Mouse (Mus musculus) spleen, embryonic (tissue): ENCODE results near the gene Adgrb2.

ENCODE experiments used
- CTCF ChIA-PET: fragments of 350-600 bp; sonication (Branson Sonifier 250); formaldehyde crosslinking; loops from one replicate; lab custom pipeline; 2022; lab: Charles Lee

The Adgrb2 gene

DNA sequence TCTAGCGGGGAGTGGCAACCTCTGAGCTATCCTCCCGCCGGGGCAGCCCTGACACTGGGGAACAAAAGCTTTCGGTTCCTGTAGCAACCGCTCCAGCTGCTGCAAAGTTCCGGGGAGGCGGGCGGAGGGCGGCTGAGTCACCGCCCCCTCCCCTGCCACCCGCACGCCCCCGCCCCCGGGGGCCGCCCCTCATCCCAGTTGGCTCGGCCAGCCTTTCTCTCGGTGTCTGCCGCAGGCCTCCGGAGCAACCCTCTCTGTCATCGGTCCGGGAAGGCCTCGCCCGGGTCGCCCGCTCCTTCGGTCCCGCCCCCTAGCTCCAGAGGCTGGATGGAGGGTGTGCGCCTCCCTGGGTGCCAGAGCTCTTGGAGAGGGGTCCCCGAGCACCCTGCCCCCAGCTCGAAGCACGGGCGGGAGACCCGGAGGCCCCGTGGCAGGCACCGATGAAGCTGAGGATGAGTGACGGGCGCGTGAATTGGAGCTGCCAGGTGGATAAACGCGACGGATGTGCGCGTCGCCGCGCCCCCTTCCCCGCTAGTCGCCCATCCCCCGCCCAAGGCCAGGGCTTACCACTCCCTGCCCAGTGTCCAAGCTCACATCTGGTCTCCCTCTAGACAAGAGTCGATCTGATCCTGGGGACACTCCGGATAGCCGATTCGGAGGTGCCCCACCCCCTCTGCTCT lies 3.3 kb downstream of the Adgrb2 start:
- CTCF ChIA-PET: no interaction called here

DNA sequence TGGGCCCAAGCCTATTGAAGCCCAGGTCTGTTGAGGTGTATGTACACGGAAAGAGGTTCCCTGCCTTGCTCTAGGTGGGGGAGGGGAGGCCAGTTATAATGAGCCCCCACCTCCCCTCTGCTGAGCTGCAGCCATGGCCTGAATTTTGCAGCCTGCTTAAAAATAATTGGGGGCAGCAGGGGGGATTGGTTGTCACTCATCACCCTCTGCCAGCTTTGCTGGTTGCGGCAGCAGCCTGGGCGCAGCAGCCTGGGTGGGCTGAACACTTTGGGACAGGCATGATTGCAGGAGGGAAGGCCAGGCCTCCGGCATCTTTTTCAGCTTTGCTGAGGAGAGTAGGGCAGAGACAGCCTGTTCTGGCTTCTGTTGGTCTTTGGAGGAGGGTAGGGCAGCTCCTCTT lies 5.3 kb downstream of the Adgrb2 start:
- CTCF ChIA-PET: no interaction called here

DNA sequence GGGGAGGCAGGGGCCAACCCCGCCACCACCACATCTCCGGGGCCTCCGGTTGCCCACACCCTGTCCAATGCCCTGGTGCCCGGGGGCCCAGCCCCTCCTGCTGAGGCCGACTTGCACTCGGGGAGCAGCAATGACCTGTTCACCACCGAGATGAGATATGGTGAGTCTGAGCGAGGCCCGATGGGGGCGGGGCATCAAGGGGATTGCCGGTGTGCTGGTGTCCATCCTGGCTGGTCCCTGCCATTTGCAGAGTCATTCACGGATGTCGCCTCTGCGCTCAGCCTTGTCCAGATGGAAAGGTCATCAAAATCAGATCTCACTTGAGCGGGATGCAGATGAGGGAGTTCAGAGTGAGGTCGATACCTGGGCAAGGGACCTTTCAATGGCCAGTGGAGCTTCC lies 8.1 kb downstream of the Adgrb2 start:
- CTCF ChIA-PET: no interaction called here

DNA sequence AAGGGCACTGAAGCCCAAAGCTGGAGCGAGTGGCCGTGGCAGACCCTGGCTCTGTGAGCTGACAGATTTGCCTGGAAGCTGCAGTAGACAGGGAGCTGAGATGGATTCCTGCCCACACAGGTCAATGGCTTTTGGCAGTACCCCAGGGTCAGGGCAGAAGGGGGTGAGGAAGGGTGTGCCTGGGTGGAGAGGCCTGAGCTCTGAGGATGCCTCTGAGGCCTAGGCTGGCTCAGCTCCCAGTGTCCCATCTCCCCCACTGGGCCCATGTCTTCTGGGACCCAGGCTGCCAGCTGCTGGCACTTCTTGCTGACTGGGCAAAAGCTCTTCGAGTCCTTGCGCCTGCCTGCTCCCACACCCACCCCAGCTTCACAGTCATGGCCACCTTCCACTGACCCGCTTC lies 8.5 kb downstream of the Adgrb2 start:
- CTCF ChIA-PET: no interaction called here

DNA sequence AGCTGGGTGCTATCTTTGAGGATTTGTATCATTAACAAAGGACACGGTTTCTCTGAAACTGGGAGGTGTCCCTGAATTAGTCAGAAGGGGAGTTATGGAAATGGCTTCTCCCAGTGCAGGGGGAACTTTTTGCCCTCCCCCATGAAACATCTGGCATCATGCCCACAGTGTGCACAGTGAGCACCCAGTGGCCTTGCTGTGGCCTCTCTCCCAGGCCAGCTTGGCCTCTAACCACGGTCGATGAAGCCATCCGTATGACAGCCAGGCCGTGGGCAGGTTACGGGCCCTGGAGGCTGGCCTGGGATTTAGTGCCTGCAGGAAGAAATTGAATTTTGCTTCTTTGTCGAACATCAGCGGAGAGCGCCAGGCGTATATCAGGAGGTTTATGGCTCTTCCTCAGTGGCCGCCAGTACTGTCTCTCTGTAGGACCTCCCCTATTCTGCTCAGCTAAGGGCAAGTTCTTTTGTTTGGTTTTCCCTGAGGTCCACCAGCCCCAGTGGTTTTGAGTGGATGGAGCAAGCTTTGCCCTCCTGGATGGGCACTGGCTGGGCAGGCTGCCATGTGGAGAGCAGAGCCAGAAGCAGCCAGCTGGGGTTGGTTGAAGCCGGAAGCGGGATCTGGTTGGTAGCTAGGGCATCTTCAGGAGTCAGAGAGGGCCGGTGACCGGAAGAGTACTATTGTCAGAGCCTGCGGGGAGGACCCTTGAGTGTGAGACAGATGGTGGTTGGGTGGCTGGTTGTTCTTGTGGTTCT lies 9.4 kb downstream of the Adgrb2 start:
- CTCF ChIA-PET: interaction anchor here (0.6 kb wide), 1 partner anchor 446 kb away, joined by 3 read pairs; no protein-coding TSS in a partner anchor

DNA sequence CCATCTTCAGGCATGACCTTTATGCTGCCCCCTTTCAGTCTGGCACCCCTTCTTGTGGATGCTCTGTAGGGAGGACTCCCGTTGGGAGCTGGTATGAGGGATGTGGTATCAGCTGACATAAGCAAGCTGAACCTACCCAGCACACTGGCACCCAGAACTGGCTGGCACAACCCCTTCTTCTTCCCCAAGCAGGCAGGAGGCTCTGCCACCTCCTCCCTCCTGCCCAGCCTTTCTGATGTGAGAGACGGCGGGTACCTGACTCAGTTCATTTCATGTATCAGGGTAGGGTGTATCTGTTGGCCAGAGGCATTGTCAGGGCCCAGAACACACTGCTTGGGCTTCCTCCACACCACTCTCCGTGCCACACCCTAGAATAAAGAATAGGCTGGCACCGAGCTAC lies 10.1 kb downstream of the Adgrb2 start:
- CTCF ChIA-PET: interaction anchor here (0.6 kb wide), 1 partner anchor 447 kb away, joined by 3 read pairs; no protein-coding TSS in a partner anchor

DNA sequence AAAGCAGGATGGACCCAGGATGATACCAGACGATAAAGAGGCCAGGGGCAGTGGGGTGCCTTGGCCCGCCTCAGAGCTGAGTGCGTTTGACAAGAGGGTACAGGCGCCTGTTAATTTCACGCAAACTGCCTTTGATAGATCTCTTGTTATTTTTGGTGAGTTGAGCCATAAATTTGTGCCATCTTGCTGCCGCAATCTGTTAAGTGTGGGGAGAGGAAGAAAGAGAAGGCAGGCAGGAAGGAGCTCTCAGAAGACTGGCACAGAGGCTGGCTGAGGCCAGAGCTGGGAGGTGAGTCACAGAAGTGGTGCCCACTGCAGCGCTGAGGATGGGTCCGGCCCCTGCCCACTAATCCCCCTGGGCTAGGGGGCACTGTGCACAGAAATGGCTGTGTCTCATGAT lies 10.6 kb downstream of the Adgrb2 start:
- CTCF ChIA-PET: no interaction called here

DNA sequence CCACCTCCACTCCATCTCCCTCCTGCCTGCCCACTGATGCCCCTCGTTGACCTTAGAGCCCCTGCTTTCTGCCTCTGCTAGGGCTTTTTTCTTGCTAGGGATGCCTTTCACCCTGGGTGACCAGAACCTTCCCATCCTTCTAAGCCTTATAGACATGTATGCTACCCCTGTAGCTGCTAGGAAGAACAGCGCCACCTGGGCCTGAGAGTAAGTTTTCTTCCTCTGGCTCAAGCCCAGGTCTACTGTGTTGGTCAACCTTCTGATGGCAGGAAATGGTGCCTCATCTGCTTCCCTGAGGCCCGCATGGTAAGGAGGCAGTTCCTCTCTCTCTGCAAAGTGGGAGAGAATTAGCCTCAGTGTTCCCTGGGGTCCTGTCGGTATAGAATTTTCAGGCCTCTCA lies 11.3 kb downstream of the Adgrb2 start:
- CTCF ChIA-PET: no interaction called here

DNA sequence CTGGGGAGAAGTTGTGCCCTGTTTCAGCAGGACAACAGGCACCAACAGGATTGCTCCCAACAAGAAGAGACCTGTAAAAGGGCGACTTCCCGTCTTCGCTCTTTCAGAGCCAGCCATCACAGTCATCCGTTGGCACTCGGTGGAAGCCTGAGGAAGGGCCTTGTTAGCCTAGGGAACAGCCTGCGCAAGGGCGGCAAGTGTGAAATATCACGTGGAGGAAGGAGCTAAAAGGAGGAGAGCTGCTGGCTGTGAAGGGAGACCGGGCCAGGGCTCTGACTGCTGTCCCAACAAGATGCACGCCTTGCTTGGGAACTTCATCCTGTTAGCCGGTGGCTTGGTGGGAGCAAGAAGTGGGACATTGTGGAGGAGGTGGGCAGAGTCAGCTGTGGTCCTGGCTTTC lies 13.5 kb downstream of the Adgrb2 start:
- CTCF ChIA-PET: no interaction called here

DNA sequence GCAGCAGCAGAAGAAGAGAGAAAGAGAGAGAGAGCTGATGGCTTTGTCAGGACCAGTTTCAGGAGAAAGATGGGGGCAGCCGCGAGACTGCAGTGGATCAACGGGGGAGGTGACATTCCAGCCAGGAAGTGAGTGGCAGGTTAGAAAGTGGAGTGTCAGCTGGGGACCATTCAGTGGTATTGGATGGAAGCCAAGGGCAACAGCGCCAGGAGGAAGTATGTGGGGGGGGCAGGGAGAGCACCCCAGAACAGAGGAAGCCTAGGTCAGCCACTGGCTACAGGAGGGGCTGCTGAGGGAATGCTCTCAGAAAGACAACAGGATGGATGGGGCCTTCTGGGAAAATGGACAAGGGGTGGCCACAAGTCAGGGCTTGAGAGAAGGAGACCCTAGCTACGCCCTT lies 17.0 kb downstream of the Adgrb2 start:
- CTCF ChIA-PET: no interaction called here

DNA sequence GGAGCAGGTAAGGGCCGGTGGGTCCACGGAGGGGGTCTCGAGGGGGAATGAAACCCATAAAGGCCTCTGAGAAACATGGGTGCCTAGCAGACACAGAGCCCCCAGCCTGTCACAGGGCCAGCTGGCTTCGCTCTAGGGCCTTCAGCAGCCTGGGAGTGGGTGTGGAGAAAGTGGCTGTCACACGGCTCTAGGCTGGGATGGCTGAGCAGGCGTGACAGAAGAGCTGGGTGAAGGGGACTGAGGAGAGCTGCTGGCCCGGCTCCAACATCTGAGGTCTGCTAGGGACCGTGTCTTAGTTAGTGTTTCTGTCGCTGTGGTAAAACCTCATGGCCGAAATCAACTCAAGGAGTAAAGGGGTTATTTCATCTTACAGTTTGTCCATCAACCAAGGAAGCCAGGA lies 17.5 kb downstream of the Adgrb2 start:
- CTCF ChIA-PET: no interaction called here

DNA sequence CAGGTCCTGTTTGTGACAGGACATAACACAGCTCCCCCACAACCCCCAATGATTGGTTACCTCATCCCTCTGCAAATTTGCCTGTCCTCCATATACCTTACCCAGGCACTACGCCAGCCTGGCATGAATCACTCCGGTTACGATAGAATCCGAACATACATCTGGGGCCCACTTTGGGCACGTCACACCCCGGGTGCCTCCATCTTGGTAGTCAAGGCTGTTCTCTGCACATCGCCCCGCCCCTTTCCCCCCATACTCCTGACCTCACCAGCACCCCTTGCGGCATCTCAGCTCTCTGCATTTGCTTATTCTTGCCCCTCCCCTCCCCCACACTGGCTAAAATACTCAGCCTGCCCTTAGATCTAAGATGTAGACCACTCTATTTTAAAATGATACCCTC lies 20.9 kb downstream of the Adgrb2 start:
- CTCF ChIA-PET: no interaction called here

DNA sequence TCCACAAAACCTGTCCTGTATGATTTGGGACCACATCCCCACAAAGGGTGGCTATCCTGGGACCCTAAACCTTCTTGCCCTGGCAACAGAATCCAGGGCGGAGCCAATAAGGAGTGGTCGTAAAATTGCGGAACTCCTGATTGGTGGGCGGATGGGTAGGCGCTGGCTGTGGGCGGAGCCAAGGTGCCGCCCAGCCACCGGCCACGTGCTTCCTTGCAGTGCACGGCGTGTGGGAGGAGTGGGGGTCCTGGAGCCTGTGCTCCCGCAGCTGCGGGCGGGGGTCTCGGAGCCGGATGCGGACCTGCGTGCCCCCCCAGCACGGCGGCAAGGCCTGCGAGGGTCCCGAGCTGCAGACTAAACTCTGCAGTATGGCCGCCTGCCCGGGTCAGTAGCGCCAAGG lies 21.9 kb downstream of the Adgrb2 start:
- CTCF ChIA-PET: no interaction called here

DNA sequence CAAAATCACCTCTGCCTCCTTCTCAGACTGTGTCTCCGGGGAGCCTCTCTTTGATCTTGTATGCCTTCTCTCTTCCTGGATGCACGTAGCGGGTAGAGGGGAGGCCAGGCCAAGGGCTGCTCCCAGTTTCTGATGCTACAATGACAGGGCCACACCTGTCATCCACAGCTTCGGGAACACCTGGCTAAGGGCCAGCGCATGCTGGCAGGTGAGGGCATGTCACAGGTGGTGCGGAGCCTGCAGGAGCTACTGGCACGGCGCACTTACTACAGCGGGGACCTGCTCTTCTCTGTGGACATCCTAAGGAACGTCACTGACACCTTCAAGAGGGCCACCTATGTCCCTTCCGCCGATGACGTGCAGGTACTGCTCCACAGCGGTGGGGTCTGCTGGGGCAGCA lies 24.4 kb downstream of the Adgrb2 start:
- CTCF ChIA-PET: no interaction called here

DNA sequence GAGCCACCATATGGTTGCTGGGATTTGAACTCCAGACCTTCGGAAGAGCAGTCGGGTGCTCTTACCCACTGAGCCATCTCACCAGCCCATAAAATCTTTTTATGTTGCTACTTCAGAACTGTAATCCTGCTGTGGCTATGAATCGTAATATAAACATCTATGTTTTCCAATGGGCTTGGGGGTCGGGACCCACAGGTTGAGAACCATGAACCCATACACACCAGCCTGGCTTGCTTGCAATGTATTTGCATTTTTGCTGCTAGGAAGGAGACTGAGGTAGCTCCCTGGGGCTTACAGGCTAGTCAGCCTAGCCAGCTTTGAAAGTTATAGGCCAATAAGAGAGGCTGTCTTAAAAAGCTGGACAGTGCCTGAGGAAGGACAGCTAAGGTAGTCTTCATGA lies 26.1 kb downstream of the Adgrb2 start:
- CTCF ChIA-PET: no interaction called here

DNA sequence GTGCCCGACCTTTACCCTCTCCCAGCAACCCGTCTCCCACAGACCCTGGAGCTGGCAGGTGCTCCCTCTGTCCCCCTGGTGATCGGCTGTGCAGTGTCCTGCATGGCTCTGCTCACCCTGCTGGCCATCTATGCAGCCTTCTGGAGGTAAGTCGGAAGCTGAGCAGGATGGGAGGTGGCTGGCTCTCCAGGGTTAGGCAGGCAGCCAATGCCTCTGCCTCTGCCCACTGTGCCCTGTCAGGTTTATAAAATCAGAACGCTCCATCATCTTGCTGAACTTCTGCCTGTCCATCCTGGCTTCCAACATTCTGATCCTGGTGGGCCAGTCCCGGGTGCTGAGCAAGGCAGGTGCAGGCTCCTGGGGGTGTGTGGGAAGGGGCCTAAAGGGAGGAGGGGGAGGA lies 27.6 kb downstream of the Adgrb2 start:
- CTCF ChIA-PET: no interaction called here

DNA sequence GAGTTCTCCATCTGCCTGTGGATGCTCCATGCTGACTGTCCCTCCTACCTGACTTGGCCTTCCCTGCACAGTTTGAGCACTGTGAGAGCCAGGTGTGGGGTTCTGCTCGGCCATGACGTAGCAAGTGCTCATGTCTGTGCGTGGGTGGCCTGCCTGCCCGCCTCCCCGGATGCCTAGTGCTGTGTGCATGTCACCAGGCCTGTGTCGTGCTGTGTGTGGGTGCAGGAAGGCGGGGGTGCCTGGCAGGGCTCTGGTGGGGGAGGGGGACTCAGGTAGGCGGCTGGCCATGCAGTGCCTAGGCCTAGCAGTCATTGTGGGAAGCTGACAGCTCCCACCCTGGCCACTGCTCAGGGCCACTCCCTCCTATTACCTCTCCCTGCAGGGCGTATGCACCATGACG lies 28.4 kb downstream of the Adgrb2 start:
- CTCF ChIA-PET: no interaction called here

DNA sequence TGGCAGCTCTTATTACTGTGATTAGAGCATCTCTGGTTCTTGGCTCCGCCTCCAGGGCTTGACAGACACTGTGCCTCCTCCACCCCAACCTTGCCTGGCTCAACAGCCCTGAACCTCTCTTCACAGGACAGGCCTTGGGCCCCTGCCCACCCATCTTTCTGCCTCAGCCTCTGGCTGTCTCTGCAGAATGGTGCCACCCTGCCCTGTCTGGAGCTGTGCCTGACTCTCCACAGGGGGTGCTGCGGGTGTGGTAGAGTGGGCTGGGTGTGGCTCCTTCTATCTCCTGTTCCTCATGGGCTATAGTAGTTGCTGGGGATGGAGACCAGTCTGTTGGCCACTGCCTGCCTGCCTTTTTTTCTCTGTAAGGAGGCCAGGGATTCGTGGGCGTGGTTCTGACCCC lies 31.3 kb downstream of the Adgrb2 start:
- CTCF ChIA-PET: interaction anchor here (0.5 kb wide), 1 partner anchor 1048 kb away, joined by 3 read pairs; no protein-coding TSS in a partner anchor

DNA sequence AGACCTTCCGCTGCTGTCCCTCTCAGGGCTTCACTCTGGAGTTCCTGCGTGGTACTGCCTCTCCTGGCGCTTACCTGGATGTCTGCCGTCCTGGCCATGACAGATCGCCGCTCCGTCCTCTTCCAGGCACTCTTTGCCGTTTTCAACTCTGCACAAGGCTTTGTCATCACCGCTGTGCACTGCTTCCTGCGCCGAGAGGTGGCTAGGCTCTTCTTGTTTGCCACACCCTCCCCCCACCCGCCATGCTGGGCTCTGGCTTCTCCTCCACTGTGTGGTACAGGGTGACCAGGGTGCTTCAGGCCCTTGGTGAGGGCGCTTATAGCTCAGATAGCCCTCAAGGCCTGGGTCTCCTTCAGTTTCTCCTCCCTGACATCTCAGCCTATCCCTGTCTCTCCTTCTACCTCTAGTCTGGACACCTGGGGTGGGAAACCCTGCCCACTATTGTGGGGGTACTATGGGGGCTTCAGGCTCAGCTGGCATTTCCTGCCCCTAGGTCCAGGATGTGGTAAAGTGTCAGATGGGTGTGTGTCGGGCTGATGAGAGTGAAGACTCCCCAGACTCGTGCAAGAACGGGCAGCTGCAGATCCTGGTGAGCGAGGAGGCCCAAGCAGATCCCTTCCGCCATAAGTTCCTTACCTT lies 32.5 kb downstream of the Adgrb2 start:
- CTCF ChIA-PET: interaction anchor here (0.6 kb wide), 1 partner anchor 14 kb away, joined by 8 read pairs; no protein-coding TSS in a partner anchor

DNA sequence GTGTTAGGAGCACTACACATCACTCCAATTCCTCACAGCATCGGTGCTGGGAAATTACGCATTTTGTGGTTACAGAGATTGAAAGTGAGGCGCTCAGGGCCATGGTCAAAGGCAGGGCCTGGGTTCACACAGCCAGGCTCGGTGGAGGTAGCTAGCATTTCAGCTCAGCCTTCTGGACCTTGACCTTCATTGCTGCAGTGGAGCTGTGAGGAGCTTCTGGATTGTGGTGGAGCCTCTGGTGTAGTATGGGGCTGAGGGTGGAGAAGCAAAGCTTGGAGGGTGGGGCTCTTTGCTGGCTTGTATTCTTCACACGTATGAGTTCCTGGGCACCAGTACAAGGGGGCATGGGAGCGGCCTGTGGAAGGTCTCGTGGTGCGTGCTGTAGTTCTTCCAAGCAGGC lies 38.3 kb downstream of the Adgrb2 start:
- CTCF ChIA-PET: no interaction called here

DNA sequence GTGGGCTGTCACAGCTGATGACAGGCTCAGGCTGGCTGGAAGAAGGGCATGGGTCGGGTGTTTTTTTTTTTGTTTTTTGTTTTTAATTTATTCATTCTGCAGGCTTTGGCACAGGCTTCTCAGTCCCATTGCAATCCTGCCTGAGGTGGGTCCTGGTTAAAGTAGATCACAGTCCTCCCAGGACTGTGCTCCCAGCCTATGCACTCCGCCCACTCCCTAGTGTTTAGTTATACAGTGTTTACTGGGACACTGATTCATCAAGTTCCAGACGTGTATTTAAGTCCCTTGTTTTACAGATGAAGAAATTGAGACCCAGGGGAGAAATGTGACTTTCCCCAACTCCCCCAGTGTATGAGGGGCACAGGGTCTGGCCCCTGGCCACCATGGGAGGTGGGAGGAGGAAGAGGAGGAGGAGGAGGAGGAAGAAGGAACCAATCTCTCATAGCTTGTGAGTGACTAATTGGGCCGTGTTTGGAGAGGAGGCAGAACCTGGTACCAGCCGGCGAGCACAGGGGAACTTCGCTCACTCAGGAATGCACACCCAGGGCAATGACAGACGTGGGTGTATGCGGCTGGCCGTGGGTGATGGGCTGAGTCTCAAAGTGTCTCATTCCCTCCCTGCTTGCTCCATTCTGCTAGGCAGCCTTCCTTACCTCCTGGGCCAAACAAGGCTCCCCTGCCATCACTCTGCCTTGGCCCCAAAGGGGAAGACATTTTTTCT lies 39.0 kb downstream of the Adgrb2 start:
- CTCF ChIA-PET: no interaction called here

DNA sequence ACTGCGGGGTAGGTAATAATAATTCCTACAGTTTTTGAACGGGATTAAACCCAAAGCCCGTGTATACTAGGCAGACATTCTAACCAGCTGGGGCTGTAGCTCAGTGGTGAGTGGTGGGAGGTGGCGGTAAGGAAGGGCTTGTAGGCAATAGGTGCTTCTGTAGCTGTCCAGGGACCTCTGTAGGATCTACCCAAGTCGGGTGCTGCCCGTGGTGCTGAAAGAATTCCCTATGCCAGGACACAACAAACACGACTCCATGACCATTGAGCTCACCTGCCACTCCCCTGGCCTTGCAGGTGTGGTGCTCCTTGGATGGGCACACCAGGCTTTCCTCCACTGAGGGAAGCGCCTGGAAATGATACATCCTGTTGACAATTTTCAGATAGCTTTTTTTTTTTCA lies 40.9 kb downstream of the Adgrb2 start:
- CTCF ChIA-PET: no interaction called here
